Mouse (Mus musculus) left cerebral cortex, postnatal 4 days (tissue): ENCODE results near the gene Letm1. TPM values are rescaled to one million over a fixed set of nuclear protein-coding genes. Genes with fewer than 3 reads are reported as not detected.

Experiments used
- DNase-seq: peaks from one replicate; pipeline ENCODE4 v3.0.0-alpha.2; 2022
- intact Hi-C: fragments of 180-260 bp; cut with DNase I; formaldehyde crosslinking; loops from one replicate; pipeline ENCODE4 v1.15.1; 2025
- total RNA-seq, 2 experiments: library from RNA; stranded (reverse); gene quantifications; 2 replicates each; pipeline ENCODE4 v1.2.3; 2021

The Letm1 gene
- total RNA-seq, 2 experiments from 2014 or later: 101 to 110 TPM

DNA sequence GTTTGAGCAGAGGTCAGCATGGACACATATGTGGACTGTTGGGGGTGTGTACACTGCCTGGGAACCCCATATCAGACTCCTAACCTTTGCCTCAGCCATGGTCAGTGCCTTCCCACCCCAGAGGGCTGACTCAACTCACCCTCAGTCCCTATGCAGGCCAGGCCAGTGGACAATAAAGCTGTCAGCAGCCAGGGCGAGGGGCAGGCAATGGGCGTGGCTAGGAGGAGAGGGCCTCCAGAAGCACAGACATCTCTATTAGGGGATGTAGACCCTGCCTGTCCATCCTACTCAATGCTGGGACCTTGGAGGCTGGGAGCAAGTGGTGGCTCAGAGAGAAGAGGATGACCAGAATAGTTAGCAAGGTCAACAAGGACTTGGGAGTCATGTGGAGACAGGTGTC, 67.4 kb downstream of the Letm1 start:
- intact Hi-C loops: no loop called here
- no peak for DNase-seq

DNA sequence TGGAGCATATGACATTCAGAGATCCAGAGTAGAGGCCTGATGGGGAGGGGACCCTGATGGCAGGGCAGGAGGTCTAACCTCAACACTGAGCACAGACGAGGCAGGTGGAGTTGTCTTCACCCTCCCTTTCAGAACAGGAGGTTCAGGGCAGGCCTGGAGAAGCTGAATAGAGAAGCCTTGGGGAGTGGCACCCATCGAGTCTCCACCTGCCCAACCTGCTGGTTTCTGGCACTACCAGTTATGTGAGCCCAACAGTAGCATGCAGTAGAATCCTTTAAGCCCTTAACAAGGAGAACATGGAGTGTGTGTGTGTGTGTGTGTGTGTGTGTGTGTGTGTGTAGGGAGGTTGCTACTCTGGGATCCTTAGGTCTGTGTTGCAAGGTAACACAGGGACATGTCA, 70.1 kb downstream of the Letm1 start:
- intact Hi-C loops: no loop called here
- no peak for DNase-seq

DNA sequence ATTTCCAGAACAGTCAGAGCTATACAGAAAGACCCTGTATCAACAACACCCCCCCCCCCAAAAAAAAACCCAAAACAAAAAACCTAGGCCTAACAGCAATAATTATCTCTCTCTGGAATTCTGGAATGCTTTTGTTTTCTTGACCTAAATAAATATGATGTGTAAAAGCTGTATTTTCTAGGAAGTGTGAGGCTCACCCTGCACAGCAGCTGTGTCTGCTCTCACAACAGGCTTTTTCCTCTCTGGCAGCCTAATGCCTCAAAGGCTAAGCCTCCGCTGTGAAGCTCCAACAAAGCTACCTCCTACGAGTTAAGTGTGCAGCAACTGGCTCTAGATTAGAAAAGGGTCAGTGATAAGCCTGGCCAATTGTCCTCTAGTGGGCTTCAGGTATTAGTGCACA, 73.6 kb downstream of the Letm1 start:
- no peak for DNase-seq
- intact Hi-C loops: no loop called here

DNA sequence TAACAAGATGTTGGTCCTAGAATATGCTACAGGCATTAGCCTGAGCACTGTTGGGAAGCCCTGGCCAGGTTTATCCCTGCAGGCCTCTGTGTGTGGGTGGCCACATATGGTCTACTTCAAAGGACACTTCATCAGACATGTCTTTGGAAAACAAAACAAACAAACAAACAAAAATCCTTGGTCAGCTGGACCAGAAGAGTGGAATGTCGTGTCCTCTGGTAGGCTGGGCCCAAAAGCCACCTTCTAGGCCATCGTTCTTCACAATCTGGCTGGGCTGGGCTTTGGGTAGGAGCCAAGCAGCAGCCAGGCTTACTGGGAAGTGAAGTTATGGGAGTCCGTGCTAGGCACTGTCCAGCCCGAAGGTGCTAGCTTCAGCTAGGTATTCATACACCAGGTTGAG, 75.5 kb downstream of the Letm1 start:
- no peak for DNase-seq
- intact Hi-C loops: no loop called here

DNA sequence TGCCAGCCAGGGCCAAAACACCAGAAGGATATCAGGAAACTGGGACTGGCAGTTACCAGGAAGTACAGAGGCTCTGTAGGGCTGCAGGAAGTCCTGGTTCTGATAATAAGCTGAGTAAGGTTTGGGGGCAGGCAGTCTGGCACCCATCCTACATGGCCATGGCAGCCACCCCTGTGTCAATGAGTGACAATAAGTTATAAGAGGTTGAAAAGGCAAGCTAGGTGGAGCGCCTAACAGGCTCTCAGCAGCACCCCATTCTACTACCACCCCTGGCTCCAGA, 76.3 kb downstream of the Letm1 start:
- intact Hi-C loops: no loop called here
- no peak for DNase-seq

DNA sequence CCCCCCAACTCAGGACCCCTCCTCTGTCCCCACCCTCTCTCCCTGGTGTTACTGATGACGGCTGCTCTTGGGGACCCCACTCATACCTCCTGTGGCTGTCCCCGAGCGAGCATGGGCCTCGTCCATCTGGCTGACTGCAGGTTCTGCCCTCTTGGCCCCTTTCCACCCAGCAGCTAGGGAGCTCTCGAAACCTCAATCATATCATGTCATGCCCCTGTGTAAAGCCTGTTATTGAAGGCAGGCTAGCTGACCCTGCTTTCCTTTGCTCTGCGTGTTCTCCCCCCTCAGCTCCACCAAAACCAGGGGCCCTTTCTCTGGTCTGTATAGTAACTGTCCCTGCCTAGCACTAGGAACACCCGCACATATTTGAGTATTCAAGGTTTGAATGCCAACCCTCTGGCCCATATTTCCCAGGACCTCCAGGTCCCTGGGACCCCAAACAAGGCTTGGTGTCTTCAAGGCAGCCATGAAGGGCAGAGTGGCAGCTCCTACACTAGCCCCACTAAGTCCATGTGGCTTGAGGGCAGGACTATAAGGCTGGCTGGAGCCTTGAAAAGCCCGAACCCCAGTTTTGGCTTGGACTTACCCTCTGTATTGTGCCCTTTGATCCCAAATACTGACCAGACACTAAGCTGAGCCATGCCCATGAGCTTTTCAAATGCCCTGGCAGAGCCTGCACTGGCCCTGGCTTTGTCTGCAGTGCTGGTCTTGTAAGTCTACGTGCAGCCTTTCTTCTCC, 76.8 kb downstream of the Letm1 start:
- DNase-seq: peak; percentile 50
- intact Hi-C loops: no loop called here

DNA sequence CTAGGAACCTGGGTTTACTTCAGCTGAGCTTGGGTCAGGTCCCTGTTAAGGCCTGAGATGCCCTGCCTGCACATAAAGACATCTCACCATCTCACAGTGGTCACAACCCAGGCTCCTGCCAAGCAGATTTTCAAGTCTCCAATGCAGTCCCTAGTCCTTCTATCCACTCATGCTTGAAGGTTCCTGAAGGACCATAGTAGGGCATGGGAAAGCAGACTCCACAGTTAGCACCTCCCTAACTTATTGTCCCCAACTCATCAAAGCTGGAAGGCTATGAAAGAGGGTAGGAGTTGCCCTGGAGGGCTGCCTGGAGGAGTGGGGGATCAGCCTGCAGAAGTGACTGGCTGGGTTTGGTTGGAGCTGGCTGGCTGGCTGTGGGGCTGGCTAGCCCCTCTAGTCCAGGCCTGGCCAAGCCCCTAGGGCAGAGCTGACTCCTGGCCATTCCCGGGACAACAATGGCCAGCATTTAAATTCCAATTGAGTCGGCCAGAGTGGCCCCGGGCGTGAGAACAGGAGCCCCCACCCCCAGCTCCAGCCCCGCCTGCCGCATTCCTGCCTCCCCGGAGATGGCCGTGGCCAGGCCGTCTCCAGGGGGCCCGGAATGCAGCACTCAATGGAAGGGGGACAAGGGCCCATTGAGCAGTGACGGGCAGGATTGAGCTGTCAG, 77.5 kb downstream of the Letm1 start:
- peak; percentile 69 for DNase-seq
- intact Hi-C loops: no loop called here

DNA sequence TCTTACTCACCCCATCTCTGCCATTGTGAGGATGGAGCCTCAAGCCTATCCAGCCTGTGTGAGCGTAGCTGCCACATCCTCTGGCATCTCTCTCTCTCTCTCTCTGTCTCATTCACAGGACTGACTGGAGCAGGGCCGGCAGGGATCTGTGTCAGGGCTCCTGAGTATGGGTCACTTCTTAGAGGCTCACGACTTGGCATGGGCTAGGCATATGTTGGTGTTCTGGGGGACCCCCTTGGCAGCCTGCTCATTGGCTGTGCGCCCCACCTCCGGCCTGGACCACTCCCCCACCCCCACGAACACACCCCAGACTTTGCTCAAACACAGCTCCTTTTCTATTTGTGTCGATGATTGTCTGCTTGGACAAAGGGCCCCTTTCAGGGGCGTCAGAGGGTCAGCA, 78.6 kb downstream of the Letm1 start:
- no peak for DNase-seq

DNA sequence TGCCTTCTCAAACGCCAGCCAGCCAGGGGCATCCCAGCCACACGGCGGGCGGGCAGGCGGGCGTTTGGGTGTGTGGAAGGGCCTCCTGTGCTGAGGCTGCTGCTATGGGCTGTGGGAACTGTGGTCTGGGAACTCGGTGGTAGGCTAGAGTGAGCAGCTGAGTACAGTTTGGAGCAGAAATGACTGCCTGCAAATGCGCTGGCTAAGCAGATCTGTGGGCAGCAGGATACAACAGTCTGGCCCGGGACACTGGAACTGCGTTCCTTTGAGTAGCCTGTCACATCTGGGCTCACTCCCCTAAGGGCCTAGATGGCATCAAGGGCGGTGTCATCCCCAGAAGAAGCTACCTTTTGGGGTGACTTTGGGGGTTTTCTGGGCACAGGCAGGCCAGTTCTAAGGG, 80.8 kb downstream of the Letm1 start:
- no peak for DNase-seq
- intact Hi-C loops: no loop called here

More for the DNA sequence above, 78.6 kb downstream of the Letm1 start:
- intact Hi-C loops: no loop called here

DNA sequence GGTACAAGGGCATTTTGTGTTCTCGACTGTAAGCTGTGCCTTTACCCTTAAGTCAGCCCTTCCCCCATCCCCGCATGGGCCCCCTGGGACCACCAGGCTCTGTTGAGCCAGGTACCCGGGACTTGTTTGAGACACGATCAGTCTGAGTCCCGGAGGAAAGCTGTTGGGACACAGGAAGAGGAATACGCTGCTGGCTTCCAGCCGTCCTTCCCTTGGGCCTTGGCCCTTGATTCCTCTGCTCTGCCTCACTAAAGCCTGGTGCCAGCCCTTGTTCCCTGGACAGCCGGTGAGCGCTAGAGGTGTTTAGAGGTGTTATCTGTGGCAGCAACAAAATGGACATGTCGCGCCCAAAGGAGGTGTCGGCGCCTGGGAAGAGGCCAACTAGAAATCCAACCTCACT, 82.6 kb downstream of the Letm1 start:
- intact Hi-C loops: no loop called here
- no peak for DNase-seq

DNA sequence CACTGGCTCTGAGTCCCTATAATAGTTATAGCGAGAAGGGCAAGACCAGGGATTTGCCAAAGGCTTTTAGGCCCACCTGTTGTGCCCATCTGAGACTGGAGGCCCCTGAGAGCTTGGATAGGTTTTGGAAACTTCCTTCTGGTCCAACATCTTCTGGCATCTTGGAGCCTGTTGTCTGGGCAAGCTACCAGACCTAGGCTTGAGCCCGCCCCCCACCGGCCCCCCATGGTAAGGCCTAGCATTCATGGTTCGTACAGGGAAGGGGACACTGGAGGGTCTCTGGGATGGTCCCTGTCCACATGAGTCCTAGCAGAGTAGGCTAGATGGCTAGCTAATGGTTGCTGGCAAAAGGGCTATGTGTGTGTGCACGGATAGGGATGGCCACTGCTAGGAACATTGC, 83.9 kb downstream of the Letm1 start:
- DNase-seq: no peak
- intact Hi-C loops: no loop called here

DNA sequence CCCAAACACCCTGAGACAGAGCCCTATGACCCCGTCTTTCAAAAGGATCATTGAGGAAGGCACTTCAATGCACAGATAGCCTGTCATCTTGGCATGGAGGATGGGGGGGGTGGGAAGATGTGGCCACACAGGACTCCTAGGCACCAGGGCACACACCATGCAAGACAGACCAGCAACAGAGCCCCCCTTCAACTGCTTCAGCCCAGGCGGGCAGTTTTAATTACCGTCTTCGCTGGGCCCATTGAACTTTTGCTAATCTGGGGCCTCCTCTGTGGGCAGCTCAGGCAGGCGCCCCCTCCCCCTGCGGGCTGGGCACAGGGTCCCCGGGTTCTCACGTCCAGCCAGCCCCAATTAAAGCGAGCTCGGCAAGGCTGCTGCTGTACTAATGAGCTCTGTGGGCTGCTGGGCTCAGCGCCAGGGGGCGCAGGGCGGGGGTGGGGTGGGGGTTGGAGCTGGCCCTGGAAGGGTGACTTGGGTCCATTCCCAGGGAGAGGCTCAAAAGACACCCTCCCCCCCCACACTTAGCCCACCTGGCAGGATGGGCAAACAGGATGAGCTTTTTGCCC, 84.6 kb downstream of the Letm1 start:
- peak; percentile 68 for DNase-seq
- intact Hi-C loops: no loop called here

DNA sequence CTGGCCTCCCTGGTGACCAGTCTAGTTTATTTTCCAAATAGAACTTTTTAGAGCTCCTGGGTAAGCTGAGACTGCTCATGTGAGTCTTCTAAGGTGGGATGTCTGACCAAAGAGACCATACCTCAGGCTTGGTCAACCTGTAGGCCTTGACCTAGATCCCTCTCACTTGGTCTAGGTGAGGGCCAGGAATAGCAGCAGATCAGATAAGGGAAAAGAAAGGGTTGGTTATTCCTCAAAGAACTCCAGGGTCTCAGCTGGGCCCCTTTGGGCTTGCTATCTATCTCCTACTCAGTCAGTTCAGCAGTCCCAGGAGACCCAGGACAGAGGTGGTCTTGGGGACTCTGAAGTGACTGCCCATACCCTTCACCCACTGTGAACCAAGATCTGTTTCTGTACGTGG, 85.1 kb downstream of the Letm1 start:
- no peak for DNase-seq

DNA sequence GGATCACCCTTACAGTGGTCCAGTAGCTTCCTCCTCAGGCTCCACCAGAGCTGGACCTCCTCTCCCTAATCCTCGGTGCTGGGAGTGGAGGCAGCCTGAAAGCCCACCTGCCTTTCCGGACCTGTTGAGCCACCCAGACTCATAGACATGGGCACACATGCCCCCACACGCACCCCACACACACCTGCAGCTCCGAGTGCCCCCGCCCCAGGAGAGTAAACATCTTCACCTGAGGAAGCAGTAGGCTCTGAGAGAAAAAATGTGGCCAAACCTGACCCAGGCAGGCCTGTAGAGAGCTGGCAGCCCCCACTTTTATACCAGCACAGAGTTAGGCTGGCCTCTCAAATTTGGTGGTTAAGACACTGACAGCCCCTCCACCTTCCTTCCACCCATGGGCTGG, 86.2 kb downstream of the Letm1 start:
- intact Hi-C loops: no loop called here
- DNase-seq: no peak

More for the DNA sequence above, 85.1 kb downstream of the Letm1 start:
- intact Hi-C loops: no loop called here

DNA sequence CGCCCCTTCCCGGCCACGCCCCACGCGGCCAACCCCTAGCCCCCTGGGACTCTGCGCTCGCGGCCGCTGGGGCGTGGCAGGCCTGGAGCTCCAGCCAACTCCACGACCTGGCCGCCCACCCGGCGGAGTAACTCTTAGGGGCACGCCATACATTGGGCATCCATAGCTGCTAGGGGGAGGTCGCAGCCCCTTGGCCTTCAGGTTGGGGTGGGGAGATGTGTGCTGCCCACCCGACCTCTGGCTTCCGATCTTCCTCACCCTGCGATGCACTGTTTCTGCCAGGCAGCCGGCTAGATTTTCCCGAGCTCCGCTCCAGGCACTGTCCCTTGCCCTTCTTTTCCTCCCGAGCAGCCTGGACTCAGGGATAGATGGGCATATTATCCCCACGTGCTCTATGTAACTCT, 86.9 kb downstream of the Letm1 start:
- intact Hi-C loops: no loop called here
- no peak for DNase-seq

DNA sequence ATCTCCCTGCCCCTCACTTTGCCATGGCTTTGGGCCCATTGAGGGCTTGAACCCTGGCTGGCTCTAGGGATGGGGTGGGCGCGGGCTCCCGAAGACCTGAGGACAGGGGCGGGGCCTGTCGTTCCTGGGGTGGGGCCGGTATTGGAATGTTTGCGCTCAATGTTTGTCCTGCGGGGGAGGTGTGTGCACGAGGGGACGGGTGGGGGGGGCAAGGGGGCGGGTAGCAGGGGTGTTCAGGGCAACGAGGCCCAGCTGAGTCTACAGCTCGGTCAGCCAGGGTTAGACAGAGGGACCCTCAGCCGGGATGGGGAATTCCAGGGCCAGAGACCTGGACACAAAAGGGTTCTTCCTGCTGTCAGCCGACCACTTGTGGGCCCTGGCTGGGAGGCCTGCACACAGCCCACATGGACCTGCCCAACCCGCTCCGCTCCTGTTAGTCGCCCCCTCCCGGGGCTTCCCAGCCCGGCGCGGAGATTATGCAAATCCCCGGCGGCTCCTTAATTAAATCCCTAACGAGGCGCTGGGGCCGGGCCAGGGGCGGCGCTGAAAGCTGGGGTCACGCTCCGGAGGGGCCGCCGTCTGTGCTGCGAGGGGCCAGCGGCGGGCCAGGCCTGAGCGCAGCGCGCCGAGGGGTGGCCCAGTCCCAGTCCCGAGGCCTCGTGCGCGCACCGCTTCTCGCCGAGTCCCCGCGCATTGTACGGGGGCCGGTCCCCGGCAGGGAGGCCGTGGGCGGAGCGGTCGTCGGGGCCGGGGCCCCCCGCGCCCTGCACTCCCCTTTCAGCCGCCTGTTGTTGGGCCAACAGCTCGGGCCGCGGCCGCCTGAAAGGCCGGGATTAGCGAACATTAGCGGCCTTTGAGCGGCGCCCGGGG, 87.5 kb downstream of the Letm1 start:
- DNase-seq: peak; percentile 50
- intact Hi-C loops: no loop called here

DNA sequence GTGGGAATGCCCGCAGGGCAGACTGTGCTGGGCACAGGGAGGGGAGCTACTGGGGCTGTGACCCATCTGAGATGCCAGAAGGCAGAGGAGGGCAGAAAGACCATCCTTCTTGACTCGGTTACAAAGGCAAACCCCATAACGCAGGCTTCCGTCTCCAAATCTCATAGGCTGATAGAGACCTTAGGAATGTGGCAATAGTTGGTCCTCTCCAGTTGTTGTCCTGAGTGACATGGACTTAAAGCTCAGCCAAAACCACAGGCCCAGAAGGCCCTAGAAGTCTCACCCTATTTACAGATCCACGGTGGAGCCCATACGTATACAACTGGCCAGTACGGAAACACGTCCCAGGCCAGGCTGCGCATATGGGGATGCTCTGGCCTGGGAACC, 88.2 kb downstream of the Letm1 start:
- DNase-seq: no peak
- intact Hi-C loops: no loop called here

DNA sequence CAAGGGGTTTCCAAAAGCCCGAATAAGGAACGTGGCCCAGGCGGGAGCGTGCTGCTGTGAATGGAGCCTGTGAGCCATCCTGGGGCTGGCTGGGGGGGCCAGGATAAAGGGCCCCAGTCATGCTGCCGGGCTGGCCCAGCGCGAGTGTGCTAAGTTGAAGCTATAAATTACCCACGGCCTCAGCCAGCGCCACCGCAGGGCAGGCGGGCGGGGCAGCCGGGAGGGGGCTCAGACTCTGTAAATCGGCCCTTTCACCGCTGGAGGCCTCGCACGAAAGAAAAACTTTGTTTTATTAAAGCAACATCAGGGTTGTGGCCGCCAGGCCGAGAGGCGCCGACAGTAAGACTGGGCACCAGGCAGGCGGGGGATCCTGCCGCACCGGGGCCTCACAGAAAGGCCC, 90.2 kb downstream of the Letm1 start:
- DNase-seq: no peak
- intact Hi-C loops: no loop called here

DNA sequence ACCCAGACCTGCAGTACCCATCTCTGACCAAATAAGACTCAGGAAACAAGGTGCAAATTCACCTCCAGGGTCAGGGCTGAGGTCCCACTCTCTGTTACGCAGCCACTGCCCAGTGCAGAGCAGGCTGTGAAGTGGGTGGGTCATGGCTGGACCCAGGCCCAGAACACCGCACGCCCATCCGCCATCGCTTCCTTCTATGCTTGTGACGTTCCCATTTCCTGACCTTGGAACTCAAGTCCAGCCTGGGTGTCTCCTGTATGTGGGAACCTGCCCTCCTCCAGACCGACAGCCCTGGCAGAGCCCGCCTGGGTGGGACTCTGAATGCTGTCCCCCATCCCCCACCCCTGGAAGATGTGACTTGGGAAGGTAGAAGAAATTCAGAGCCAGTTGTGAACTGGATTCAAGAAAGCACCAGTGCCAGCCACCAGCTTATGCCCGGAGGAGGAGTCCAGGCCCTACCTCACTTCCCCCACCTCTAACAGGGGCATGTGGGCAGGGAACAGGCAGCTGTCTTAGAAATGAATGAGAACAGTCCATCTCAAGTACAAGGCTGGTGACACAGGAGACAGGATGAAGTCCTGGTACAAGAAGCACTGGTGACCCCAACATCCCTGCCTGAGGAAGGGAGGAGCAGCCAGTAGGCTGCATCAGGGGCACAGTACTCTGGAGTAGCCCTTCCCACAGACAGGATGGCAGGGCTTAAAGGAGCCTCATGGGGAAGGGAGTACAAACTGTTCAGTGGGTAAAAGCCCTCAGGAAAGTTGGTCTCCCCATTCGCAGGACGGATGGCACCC, 92.6 kb downstream of the Letm1 start:
- no peak for DNase-seq
- intact Hi-C loops: loop anchor here (5.0 kb wide), 1 partner anchor 37 kb away; no protein-coding TSS in a partner anchor
